Mouse (Mus musculus): ENCODE measurements around the gene Gm44965. TPM values are rescaled to one million over a fixed set of nuclear protein-coding genes. Genes with fewer than 3 reads are reported as not detected.
"Not testable (repeated sequence)": the region's sequence is repeated elsewhere in the genome, so short reads cannot be mapped to it uniquely, and the experiment has no call there.

The Gm44965 gene
- polyA plus RNA-seq, 1 experiment = not detected

DNA sequence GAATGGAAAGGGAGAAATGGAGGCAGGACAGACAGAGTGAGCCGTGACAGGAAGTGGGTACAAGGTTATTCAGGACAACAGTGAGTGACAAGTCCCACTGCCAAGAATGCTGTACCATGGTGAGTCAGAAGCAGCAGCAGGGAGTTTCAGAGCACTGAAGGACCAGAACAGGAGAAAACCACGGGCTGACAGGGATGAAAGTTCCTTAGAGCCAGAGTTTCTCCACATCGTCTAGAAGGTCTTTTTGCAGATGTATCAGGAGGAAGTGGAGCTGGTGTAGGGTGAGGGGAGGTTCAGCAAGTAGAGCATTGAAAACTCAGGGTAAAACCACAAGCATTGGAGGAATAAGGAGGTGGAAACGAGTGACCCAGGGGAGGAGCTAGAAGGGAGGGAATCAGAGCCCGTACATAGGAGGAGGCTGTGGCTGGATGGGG is 14.5 kb upstream of the Gm44965 start:
- DNase-seq (ENCODE audit: low read depth) = no peak

DNA sequence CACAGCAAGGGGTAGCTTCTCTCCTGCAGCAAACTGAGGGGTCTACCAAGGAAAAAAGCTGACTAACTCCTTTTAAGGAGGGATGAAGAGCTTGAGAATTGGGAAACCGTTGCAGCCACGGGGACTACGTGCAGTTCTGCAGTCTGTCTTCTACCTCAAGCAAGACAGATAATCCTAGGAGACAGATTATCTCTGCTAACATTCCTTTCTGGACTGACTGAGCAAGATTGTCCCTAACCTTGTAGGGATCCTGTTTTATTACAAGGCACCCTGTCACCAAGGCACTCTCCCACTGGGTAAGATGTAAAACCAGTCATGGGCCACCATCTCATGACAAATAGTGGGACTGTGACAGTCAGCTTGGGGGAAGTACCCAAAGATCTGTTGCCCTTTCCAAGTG is 12.5 kb upstream of the Gm44965 start:
- DNase-seq (ENCODE audit: low read depth) = no peak

DNA sequence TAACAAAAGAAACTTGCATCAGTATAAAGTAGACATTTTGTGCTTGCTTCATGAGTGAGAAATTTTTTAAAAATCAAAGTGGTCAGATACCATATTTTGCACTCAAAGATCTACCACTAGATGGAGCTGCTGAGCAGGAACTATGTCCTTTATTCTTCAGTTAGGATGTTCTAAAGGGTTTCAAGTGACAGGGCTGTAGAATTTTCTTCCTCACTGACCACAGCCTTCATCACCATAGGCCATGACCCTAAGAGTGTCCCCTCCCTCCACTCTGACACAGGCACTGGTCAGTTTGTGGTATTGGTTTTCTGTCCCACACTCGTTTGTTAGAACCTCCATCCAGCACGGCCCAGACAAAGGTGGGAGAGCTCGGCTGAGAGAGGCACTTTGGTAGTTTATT is 11.7 kb upstream of the Gm44965 start:
- DNase-seq (ENCODE audit: low read depth) = no peak

DNA sequence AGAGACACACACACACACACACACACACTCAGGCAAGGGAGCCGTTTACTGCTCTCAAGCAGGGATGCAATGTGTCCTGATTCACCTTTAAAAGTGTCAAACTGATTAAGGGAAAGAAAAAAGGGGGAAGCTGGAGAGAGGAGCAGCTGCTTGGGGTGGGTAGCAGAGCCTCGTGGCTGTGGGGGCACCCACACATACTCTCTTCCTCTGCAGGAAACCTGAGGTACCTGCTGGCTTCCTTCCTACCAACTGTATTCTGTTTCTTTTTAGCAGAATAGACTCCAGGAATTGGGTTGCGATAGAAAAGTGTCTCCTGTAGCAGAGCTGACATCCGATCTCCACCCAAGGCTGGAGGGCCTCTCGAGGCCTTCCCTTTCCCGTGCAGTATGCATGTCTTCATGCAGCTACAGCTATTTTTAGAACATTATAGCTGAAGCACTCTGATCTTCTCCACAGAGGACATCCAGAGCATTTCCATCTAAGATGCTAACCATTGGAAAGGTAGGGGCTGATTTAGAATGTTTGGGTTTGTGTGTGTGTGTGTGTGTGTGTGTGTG is 4.5 kb upstream of the Gm44965 start, which contains the start of gene Gm45021:
Gene Gm45021 (plus strand): TSS at position 417 of the 557 bp plus-strand sequence.
- no peak for DNase-seq (ENCODE audit: low read depth)

DNA sequence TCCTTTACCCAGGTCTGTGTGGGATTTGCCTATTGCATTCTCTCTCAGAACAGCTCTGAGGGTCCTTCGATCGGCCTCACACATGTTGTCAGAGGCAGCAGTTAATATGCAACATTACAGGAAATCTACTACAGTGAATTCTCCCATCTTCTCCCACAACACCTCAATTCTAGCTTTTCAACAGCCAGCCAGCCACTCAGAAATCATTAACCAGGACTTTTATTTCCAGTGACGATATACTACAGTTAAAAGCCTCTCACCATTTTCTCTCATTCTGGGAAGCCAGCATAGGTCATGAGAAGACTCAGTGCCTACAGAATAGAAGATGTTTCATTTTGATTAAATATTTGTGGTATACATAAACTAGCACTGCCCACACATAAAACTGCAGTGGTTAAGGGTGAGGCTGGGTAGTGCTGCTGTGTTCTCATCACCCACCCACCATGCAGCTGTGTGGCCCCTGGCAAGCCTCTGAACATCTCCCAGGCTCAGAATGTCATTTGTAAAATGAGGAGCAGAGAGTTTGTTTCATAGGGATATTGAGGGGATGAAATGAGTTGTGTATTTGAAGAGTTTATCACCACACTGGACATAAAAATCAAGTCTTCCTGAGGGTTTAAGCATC is 2.4 kb upstream of the Gm44965 start:
- no peak for DNase-seq (ENCODE audit: low read depth)

DNA sequence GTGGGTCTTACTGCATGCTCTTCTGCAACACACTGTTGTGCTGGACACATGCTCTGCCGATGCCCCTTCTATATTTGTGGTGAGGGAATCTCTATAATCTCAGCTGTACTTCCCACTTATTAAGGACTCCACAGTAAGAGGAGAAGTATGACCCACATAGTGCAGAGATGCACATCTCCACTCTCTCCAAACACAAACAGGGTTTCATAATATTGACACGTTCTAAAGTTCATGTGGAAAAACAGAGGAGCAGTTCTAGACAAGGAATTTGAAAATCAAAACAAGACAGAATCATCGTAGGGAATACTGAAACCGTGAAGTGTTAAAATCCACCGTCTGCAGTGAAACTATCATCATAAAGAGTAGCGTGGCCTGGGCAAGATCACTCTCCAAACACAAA is 1.9 kb upstream of the Gm44965 start:
- no peak for DNase-seq (ENCODE audit: low read depth)

DNA sequence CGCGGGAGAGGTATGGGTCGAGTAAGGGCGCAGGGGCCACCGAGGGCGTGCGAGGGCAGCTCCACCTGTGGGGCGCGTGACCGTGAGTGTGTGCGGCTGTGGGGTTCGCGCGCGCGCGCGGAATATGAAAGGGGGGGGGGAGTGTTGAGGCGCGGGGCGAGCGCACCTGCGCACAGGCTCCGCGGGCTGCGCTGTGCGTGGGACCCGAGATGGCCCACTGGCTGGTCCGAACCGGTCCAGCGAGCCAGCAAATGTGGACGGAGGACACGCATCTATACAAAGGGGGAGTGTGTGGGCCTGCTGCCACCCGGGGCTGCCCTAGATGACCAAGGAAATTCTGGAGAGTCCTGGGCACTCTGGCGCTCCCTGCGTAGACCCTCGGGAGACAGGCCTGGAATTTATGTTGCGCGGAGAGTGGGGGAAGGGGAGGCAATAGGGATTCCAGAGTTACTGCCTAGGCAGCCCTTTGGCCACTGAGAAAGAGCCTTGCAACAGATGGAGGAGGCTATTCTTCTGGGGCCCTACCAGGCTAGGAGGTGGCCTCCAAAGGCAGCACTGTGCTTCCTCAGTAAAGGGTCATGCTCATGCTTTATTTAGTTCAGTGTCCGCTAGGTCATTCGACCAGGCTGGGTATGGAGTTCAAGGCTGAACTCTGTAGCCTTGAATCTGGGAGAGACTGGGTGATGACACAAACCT is 450 bp downstream of the Gm44965 start:
- DNase-seq (ENCODE audit: low read depth) = no peak

DNA sequence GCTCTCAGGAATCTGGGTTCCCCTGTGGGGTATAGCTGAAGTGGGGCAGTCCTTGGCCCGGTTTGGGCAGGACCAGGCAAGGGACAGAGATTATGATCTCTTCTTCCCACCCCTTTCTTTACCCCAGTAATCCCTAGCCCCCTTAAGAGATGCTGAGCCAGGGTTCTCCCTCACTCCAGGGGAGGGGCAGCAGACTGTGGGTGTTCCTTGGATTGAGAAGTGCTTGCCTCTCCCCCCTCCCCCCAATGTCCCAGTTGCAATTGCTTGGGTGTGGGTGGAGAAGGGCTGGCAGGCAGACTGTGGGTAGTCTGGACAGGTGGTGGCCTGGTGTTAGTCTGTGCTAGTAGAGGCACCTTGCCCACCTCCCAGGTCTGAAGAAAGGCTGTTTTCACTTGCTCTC is 1.5 kb downstream of the Gm44965 start:
- DNase-seq (ENCODE audit: low read depth) = no peak

DNA sequence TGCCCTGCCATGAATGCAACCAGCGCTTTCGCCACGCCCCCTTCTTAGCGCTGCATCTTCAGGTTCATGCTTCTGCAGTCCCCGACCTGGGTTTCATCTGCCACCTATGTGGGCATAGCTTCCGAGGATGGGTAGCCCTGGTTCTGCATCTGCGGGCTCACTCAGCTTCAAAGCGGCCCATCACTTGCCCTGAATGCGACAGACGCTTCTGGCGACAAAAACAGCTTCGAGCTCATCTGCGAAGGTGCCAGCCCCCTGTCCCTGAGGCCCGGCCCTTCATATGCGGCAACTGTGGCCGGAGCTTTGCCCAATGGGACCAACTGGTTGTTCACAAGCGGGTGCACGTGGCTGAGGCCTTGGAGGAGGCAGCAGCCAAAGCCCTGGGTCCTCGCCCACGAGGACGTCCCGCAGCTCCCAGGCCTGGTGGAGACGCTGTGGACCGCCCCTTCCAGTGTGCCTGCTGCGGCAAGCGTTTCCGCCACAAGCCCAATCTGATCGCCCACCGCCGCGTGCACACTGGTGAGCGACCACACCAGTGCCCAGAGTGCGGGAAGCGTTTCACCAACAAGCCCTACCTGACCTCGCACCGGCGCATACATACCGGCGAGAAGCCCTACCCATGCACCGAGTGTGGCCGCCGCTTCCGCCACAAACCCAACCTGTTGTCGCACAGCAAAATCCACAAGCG is 2.9 kb downstream of the Gm44965 start:
- DNase-seq (ENCODE audit: low read depth) = no peak

DNA sequence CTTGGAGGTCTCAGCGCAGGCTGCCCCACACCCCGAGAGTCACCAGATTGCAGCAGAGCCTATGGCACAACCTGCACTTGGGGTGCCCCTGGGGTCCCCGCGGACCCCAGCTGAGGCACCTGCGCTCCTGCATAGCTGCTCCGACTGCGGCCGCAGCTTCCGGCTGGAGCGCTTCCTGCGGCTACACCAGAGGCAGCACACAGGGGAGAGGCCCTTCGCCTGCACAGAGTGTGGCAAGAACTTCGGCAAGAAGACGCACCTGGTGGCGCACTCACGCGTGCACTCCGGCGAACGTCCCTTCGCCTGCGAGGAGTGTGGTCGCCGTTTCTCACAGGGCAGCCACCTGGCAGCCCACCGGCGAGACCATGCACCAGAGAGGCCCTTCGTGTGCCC is 3.5 kb downstream of the Gm44965 start:
- no peak for DNase-seq (ENCODE audit: low read depth)

DNA sequence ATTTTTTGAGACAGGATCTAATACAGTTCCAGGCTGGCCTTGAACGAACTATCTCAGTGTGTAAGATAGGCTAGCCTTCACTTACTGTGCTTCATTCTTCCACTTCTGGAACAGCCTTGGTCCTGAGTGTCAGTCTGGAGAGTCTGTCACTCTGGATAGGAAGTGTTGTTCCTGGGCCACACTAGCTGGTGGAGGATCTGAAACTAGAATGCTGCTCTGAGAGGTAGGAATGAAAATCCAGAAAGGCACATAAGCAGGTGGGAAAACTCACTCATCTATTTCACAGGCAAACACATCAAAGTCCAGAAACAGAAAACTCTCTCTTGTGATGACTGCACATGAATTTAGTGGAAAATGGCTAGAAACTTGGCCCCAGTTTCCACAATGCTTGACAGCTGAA is 6.9 kb downstream of the Gm44965 start:
- DNase-seq (ENCODE audit: low read depth) = no peak

DNA sequence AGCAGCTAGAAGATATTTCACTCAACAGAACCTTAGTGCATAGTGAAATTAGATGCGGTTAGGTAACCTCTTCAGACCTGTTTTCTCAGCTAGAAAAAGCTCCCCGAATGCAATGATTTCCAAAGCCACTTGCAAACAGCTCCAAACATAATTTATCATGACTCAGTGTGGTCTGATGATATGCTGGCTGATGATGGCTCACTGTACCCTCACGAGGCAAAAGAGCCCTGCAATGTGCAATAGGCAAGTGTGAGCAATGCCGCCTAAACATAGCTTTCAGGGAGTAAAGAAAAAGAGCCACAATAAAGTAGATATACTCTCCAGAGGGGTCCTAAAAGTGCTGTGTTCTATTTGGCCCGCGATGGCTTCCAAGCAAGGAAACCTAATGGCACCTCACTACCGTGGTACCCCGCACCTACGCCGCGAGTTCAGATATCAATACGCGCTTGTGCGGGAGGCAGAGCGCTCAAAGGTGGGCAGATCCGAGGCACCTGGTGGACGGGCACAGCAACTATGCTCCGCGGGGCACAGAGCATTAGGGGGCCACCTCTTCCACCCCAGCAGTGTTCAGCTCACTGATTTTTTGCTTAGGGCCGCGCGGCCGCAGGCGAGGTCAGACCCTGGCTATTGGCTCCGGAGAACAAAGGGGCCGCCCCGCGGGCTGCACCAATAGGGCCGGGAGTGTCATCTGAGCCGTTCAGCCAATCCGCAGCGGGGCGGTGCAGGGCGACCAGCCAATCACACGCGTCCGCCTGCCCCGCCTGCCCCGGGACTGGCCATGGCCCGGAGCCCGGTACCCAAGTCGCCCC is 7.7 kb downstream of the Gm44965 start, which contains the start of gene Zfp775:
Gene Zfp775 (plus strand): TSS at position 793 of the 809 bp plus-strand sequence.
- DNase-seq (ENCODE audit: low read depth) = no peak

DNA sequence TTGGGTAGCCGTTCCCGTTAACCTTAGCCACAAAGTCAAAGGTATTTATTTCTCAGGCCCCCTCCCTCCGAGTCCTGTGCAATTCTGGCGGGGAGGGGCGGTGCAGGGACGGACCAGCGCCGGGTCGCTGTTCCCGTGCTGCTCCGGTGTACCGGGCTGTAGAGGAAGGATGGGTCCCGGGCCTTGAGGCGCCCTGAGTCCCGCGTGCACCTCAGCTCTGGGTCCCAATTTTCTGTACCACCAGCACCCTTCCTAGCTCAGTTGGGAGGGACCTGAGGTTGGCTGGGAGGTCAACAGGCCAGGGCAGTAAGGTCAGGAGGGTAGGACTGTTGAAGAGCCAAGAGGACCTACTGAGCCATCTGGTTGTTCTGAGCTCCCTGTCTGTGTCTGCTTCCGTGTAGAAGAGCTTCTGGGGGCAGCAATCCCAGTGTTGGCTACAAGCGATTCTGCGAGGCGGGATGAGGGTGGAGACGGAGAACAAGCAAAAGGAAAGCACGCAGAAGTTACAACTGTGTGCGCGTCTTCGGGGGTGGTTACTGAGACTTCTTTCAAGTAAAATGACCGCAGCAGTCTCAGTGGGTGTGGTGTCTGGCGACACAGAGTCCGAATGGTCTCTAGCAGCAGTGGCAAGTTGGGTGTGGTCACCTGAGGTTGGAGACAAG is 8.5 kb downstream of the Gm44965 start:
- no peak for DNase-seq (ENCODE audit: low read depth)

DNA sequence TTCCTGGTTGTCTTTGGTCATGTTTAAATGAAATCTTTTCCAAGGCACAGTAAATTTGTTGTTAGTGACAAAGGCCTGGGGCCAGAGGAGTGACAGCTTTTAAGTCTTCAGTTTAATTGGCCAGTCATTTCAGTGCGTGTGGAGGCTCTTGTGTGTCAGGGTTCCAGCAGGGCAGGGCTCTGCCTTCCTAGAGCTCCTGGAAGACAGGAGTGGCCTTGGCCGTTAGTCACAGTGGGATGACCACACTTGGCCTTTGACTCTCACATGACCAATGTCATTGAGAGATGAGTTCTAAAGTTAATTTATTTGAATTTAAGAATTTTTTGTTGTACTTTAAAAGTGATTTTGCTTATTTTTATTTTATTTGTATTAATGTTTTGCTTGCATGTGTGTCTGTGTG is 14.4 kb downstream of the Gm44965 start:
- DNase-seq (ENCODE audit: low read depth) = no peak

DNA sequence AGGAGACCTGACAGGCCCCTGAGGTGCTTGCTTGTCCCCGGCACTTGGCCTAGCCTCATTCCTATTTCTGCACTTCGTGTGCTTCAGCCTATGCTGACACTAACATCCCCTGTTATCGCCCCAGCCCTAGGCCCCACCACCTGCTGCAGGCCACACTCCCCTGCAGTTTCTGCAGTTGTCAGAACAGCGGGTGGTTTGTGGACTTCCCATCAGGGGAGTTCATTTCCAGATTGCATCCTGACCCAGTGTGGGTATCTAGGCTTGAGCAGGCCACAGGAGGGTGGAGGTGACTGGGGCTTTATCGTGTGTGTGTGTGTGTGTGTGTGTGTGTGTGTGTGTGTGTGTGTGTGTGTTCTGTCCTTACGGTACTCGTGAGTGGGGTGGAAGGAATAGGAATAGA is 15.8 kb downstream of the Gm44965 start:
- no peak for DNase-seq (ENCODE audit: low read depth)

DNA sequence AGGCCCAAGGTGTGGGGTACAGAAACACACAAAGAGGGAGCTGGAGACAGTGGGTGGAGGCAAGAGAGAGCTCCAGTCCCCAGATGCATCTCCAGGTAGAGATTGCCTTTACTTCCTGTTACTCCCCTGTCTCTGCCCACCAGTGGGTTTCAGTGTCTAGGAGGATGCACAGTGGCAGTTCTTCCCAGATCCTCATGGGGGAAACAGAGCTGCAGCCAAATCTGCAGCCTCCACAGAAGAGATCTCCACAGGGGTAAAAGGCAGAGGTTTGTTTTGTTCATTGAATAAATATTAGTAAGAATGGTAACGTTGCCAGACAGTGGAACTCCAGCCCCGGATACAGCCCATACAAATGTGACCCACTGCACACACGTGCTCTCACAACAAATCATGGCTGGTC is 16.9 kb downstream of the Gm44965 start:
- no peak for DNase-seq (ENCODE audit: low read depth)

DNA sequence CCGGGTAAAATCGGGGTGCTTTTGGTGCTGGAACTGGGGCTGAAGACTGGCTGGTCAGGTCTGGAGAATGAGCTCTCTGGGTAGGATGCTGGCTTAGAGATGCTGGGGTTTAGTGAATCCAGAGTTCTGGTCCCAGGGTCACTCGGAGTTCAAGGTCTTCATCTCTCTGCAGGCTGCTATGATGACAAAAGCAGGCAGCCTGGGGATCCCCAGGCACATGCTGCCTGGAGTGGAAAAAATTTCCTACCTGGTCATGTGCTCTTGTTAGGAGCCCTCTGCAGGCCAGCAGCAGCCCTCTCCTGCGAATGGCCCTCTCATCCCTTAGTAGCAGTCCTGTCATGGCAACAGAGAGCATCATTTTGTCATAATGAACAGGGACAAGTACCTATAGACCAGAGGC is 19.7 kb downstream of the Gm44965 start:
- DNase-seq (ENCODE audit: low read depth) = no peak

DNA sequence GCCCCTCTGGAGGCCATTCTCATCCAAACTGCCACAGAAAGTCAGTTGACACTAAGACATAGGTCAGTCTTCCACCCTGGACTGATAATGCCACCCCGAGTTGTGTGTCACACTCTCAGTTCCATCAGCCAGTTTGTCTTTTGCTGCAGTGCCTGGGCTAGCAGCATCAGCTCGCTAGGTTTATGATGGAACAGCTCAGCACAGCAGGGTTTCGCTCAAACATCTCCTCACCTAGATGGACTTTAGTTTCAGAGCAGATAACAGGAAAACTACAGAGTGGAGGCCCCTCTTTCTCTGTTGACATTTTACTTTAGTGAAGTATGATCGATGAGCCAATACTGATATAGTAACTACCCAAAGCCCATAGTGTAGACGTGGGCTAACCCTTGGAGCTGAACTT is 21.0 kb downstream of the Gm44965 start:
- DNase-seq (ENCODE audit: low read depth) = no peak

DNA sequence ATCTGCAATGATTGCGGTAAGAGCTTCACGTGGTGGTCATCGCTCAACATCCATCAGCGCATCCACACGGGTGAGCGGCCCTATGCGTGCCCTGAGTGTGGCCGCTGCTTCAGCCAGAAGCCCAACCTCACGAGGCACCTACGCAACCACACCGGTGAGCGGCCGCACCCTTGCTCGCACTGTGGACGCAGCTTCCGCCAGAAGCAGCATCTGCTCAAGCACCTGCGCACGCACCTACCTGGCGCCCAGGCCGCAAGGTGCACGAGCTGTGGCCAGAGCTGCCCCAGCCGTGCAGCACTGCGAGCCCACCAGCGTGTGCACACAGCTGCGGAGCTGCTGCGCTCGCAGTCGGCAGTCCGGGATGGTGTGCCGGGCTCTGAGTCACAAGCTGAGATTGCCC is 26.3 kb downstream of the Gm44965 start:
- DNase-seq (ENCODE audit: low read depth) = no peak

DNA sequence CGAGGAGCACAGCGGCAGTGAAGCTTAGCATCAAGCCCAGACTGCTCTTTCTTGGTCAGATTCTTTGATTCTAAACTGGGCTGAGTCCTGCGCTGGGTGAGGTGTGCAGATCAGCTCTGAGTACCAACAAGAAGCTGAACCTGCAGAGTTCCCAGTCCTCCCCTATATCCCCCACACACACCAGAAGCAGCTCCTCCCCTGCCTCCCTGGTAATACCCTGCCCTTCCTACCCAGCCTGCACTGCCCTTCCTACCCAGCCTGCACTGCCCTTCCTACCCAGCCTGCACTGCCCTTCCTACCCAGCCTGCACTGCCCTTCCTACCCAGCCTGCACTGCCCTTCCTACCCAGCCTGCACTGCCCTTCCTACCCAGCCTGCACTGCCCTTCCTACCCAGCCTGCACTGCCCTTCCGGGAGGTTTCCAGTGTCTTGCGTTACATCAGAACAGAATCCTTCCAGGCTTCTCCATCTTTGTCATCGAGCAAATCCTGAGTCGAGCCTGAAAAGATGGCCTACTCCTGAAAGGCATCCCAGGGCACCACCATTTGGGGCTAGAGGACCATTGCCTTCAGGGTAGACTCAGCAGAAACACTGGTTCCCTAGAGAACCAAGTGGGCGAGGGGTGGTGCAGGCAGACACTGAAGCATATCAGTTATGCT is 28.6 kb downstream of the Gm44965 start:
- not testable (repeated sequence) for DNase-seq (ENCODE audit: low read depth)

DNA sequence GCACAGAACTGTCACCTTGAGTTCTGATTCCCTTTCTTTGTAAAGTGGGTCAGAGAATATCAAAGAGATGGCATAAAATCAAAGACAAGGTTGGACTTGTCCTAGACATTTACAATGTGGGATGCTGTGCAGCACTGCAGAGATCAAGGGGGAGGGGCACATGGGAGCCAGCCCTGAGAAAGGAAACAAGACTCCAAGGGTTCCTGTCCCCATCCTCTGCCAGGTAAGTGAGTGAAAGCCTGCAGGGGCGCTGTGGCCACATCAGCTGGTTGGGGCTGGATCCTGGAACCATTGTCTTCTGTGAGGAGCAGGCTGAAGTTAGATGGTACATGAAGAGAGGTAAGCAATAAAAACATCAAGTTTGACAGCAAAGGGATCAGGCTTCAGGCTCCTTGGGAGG is 29.7 kb downstream of the Gm44965 start:
- no peak for DNase-seq (ENCODE audit: low read depth)

All from gonadal fat pad, adult 2 months (tissue).